Mouse (Mus musculus) spleen, postnatal 4 days (tissue): ENCODE measurements around the gene 4930519P11Rik.

Experiments
- DNase-seq, 2 experiments: peaks; one replicate each; pipeline ENCODE4 v3.0.0; 2022; ENCODE audit warnings: low spot score in 2 of 2

Gene 4930519P11Rik

DNA sequence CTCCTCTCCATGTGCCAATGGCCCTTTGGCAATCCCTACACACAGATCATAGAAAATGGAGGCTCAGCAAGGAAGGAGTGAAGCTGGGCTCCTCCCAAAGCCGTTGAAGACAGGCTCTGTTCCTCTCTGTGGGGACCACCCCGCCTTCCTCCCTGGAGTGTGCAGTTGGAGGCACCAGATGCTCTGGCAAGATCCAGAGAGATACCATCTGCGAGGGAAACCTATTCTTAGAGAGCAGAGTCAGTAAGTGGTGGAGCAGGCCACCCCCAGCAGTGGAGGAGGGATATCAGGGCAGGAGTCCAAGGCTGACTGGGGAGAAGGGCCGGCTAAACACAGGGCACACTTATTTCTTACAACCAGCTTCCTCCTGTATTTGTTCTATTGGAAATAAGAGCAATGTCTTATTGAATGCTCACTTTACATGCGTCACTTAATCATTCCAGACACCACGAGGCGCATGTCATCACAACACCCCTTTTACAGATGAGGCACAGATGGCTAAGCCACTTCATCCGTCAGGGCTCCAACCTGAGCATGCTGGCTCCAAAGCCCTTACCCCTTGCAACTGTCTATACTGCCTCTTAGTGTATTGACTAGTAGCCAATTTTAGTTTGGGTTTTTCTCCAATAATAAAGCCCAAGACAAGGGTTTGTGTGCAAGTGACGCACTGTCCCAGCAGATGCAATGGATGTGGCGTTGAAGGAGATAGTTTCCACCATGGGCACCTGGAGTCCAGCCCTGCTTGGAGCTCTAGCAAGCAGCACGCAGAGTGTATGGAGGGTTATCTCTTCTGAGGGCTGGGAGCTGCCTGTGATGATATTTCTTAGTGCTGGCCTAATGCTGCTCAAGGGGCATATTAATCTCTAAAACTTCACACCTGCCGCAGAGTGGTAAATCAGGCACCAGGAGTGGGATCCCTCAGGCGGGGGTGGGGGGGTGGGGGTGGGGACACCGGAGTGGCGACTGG, 29.0 kb downstream of the 4930519P11Rik start:
- no peak for DNase-seq

GRCm38 (mm10) chr2:154581421-154581820, 31.8 kb downstream of the 4930519P11Rik start:
- DNase-seq = no peak

- DNase-seq = no peak
Measured at GRCm38 (mm10) chr2:154580586-154580985, 32.7 kb downstream of the 4930519P11Rik start.

DNA sequence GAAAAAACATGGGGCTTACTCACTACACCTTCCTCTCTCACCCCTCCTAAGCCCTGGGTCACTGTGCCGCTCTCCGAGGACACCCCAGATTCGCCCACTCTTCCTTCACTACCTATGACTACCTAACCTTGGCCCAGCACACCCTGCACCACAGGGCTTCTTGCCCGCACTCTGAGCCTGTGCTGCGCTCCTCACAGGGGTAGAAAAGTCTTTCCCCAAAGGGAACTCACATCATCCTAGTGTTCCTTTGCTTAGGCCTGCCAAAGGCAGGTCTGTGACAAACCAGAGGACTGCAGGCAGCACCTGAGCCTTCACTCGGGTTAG, 35.5 kb downstream of the 4930519P11Rik start:
- no peak for DNase-seq

DNA sequence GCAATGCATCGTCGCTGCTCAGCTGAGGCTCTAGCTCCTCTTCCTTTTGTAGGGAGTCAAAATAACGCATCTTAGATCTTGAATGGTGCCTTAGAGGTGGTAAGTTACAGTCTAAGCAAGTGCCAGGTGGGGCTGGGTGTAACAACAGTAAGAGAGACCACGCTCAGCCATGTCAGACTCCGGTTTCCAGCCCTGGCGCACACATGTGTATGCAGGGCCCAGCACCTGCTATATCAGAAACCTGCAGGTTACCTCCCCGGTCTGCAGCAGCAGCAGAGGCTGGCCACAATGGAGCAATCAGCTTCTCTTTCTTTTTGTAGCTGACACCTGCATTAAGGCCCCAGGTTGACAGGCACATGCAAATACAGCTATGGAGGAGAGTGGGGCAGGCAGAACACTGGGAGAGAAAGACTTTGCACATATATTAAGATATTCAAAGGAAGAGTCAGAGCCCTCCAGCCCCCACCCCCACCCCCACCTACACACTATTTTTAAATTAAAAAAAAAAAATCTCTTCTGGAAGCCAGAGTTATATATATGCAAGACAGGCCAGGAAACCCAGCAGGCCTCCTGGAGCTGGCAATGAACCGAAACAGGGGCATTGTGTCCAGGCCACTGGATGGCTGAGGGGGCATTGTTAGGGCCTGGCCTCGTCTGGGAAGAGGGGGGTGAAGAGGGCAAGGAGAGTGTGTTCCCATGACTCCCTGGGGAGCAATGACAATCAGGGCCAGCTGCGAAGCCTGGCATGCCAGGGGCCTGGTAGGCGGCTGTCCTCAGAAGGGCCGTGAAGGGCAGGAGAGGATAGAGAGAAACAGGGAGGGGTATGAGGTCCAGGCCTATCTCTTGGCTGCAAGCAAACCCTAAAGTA, 36.1 kb downstream of the 4930519P11Rik start:
- DNase-seq = no peak

GRCm38 (mm10) chr2:154574271-154574670, 39.0 kb downstream of the 4930519P11Rik start:
- no peak for DNase-seq

DNA sequence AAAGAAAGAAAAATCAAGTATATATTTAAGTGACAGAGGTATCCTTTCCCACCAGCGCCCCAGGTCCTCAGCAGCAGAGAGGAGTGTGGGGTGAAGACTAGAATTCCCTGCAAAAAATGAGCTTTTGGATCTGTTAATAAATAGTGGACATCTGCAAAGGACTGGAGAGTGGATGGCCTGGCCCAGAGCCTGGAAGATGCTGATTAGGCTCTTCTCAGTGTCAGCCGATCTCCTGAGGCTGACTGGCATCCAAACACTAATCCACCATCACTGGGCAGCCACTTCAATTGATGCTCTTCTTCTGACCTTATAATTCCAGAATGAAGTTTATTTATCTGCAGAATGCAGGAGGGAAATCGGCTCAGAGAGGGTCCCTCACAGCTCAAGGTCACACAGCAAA, 40.2 kb downstream of the 4930519P11Rik start:
- no peak for DNase-seq

DNA sequence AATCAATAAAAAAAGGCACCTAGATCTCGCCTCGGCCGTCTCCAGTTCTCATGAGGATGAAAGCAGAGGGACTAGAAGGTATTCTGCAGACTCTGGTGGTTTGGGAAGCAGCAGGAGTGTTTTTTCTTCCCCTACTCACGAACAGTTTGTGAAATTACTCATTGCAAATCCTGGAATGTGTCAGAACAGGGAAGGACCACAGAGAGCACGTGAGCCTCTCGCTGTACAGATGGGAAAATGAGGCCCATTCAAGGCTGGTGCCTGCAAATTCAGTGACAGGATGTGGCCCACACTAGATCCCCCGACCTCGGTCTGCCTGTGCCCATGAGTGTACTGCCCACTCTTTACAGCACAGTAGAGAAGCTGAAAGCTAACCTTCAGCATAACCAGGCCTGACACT, 41.3 kb downstream of the 4930519P11Rik start:
- no peak for DNase-seq

DNA sequence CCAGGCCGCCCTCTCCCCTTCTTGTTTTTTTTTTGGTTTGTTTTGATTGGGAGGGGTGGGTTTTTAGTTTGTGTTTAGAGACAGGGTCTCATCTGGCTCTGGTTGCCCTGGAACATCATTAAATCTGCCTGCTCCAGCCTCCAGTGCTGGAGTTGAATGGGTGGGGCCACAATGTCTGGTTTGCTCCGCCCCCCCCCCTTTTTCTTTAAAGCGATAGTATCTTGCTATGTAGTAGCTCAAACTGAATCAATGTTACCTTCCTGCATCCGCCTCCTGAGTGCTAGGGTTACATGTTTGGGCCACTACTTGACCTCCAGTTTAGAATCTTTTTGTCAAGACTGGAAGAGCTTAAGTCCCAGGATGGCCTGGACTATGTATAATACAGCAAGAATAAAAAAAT, 42.0 kb downstream of the 4930519P11Rik start:
- DNase-seq = no peak

GRCm38 (mm10) chr2:154570666-154571065, 42.6 kb downstream of the 4930519P11Rik start:
- DNase-seq = no peak

GRCm38 (mm10) chr2:154569836-154570286, 43.4 kb downstream of the 4930519P11Rik start, which contains the start of gene E2f1:
E2f1 (minus strand) TSS chr2:154569892.
- DNase-seq = peak; percentile 96 to 98

DNA sequence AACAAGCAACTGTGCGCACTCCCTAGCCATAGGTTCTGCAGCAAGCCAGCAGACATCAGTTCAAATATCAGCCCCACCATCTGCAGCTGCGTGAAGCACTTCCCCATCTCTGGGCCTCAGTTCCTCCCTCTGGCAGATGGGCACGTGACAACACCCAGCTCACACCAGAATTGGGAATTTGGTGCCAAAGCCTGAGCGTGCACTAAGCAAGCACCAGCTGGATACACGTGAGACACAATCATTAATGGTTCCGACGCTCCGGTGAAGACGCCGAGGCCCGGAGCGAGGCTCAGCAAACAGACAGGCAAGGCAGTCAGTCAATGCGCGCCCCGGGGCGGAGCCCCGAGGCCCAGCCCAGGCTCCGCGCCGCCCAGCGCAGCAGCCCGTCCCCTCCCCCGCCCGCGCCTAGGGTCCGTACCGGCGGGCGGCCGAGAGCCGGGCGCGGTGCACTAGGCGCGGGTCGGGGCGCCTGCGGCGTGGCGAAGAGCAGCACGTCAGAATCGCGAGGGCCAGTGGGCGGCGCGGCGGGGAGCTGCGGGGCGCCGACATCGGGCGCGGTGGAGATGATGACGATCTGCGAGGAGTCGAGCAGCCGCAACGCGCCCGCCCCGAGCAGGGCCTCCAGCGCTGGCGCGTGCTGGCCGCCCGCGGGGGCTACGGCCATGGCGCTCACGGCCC, 44.0 kb downstream of the 4930519P11Rik start:
- DNase-seq = peak; percentile 78 to 88

DNA sequence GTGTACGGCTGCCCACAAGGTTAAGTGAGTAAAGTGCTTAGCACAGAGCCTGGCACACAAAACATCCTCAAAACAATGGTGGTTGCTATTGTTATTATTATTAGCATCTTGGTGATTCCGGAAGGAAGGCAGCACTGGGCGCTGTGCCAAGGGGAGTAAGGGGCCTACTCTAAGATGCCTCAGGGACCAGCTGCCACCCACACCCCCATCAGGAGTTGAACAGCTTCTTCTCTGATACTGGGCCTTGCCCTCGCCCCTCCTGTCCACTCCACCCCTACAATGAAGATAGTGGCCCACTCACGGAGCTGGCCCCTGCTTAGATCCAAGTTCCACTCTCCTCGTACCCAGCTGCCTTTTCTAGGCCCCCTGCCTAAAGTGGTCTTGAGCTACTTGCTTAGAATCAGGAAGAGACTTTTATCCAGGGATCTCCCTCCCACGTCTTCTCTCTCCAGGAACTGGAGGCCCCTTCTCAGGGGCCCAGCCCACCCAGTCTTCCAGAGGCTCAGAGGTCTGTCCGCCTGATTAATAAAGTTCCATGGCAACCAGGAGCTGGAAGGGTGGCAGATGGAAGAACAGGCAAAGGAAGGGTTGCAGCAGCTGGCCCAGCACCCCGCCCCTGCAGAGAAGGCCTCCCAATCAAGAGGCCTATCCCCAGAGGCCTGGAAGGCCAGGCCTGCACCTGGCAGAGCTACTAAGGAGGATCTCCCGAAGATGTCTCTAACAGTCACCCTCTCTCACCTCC, 44.7 kb downstream of the 4930519P11Rik start:
- no peak for DNase-seq

- DNase-seq = no peak
Measured at GRCm38 (mm10) chr2:154567766-154568165, 45.5 kb downstream of the 4930519P11Rik start.

DNA sequence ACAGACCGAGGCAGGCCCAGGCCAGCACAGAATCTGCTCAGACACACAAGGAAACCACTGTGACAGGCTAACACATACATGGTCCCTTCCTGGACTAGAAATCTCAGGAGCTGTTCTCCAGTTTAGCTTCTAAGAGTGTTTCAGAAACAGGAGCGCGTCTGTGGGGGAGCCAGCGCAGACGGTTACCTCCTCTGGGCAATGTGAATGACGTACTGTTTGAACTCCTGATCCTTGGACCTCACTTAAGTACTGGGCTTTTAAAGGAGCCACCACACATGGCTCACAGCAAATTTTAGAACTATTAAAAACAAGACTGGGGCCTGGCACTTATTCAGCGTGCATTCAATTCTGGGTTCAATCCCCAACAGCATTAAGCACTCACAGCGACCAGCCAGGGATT, 46.6 kb downstream of the 4930519P11Rik start:
- DNase-seq = no peak

DNA sequence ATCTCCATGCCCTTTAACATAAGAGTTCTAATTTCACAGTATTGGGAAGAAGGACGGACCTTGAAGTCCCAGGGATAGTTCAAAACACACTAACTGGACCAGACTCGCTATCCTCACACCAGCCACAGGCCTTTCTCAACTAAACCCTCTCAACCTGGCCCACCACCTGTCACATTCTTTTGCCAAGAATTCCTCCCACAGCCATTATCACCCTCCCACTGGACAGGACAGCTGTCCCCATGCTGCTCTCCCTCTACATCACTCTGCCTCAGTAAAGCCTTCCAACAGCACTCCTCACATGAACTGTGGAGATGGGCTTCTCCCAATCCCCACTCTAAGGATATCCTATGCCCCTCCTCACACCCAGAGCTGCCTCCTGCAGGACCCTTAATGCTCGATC, 47.7 kb downstream of the 4930519P11Rik start:
- no peak for DNase-seq

GRCm38 (mm10) chr2:154563612-154564170, 49.5 kb downstream of the 4930519P11Rik start:
- no peak for DNase-seq
